Mouse (Mus musculus) heart, embryonic 10.5 days (tissue): ENCODE results near the gene Rab23. TPM values are rescaled to one million over a fixed set of nuclear protein-coding genes. Genes with fewer than 3 reads are reported as not detected.
A peak's percentile ranks its signal among the peaks of the same experiment; 100 is the strongest.

Experiments used
- DNase-seq: peaks from one replicate; pipeline ENCODE4 v3.0.0-alpha.2; 2017; ENCODE audit warnings: low spot score
- H3K27ac ChIP-seq: fragments of 300-500 bp; sonication (generic); 2 replicates; pipeline ENCODE4 v1.5.1; 2016; ENCODE audit warnings: mild to moderate bottlenecking
- H3K27me3 ChIP-seq: fragments of 300-500 bp; sonication (generic); 2 replicates; pipeline ENCODE4 v1.6.1; 2016; ENCODE audit warnings: mild to moderate bottlenecking; ENCODE audit not compliant: poor library complexity, insufficient read depth, severe bottlenecking
- H3K36me3 ChIP-seq: fragments of 300-500 bp; sonication (generic); 2 replicates; pipeline ENCODE4 v1.6.1; 2016; ENCODE audit warnings: mild to moderate bottlenecking, moderate library complexity
- H3K4me1 ChIP-seq: fragments of 300-500 bp; sonication (generic); 2 replicates; pipeline ENCODE4 v1.6.1; 2016; ENCODE audit warnings: mild to moderate bottlenecking
- H3K4me3 ChIP-seq: fragments of 300-500 bp; sonication (generic); 2 replicates; pipeline ENCODE4 v1.5.1; 2016; ENCODE audit warnings: mild to moderate bottlenecking, moderate library complexity
- H3K9me3 ChIP-seq: fragments of 300-500 bp; sonication (generic); 2 replicates; pipeline ENCODE4 v1.6.1; 2016; ENCODE audit warnings: mild to moderate bottlenecking, moderate library complexity
- WGBS: fragments of 180-500 bp; shearing (Covaris S2); methylation state at CpG from one replicate; pipeline ENCODE4 v1.1.7; 2016; 5-methylcytosine and 5-hydroxymethylcytosine counted together
- polyA plus RNA-seq: library from polyadenylated mRNA; unstranded; fragments of >200 nt; fragmentation: Nextera tagmentation; extraction: Ambion mirVana; gene quantifications from 2 replicates; pipeline ENCODE4 v1.2.1, GENCODE M21; 2016

The Rab23 gene
- 16.1 and 18.1 TPM in 2 replicates for polyA plus RNA-seq

GRCm38 (mm10) chr1:33719733-33720225, at the start of gene Rab23:
Gene Rab23 (plus strand): TSS chr1:33719887.
- WGBS: under 1% methylated on average over 53 of the region's 54 CpGs
- Histone ChIP-seq H3K9me3 (no peaks in the 10 kb centered on the region), H3K27me3 (no peaks in the 10 kb centered on the region), H3K4me1 (peaks cover 6% of the 10 kb centered on the region; the same call in 1 of the 2 replicates), H3K27ac (peak within 1 kb of the TSS; percentile 92), H3K4me3 (peak within 1 kb of the TSS; percentile 78), H3K36me3 (peaks cover 29% of the 10 kb centered on the region)
- peak; percentile 86 for DNase-seq

GRCm38 (mm10) chr1:33670164-33670616, 49.5 kb upstream of the Rab23 start:
- peak; percentile 92 for DNase-seq
- H3K4me3 ChIP-seq: peak overlapping the region; percentile 83
- peak overlapping the region; percentile 88 for H3K27ac ChIP-seq
- 0 out of 2 replicates have a peak, but pooled peaks cover 6% of the 10 kb centered on the region for H3K4me1 ChIP-seq
- H3K36me3 ChIP-seq: peaks cover 19% of the 10 kb centered on the region
- no peaks in the 10 kb centered on the region for H3K9me3 ChIP-seq
- under 1% methylated on average over 37 of the region's 37 CpGs for WGBS
- no peaks in the 10 kb centered on the region for H3K27me3 ChIP-seq

- H3K4me1 ChIP-seq: 0 out of 2 replicates have a peak, but pooled peaks cover 6% of the 10 kb centered on the region
- H3K27ac ChIP-seq: no peak overlapping the region
- H3K27me3 ChIP-seq: no peaks in the 10 kb centered on the region
- 82% methylated on average over 5 of the region's 5 CpGs for WGBS
- no peaks in the 10 kb centered on the region for H3K9me3 ChIP-seq
- H3K4me3 ChIP-seq: no peak overlapping the region
- DNase-seq: no peak
- H3K36me3 ChIP-seq: peaks cover 6% of the 10 kb centered on the region; the same call in 1 of the 2 replicates
Observed at GRCm38 (mm10) chr1:33671441-33671840, 48.2 kb upstream of the Rab23 start.

- 0 out of 2 replicates have a peak, but pooled peaks cover 6% of the 10 kb centered on the region for H3K4me1 ChIP-seq
- H3K9me3 ChIP-seq: no peaks in the 10 kb centered on the region
- H3K27ac ChIP-seq: no peak overlapping the region
- DNase-seq: no peak
- no peaks in the 10 kb centered on the region for H3K36me3 ChIP-seq
- H3K4me3 ChIP-seq: no peak overlapping the region
- WGBS: 61% methylated on average over 3 of the region's 3 CpGs
- no peaks in the 10 kb centered on the region for H3K27me3 ChIP-seq
Observed at GRCm38 (mm10) chr1:33672083-33672482, 47.6 kb upstream of the Rab23 start.

GRCm38 (mm10) chr1:33672514-33672913, 47.2 kb upstream of the Rab23 start:
- 0 out of 2 replicates have a peak, but pooled peaks cover 6% of the 10 kb centered on the region for H3K4me1 ChIP-seq
- WGBS: 22% methylated on average over 3 of the region's 3 CpGs
- no peaks in the 10 kb centered on the region for H3K36me3 ChIP-seq
- DNase-seq: no peak
- no peaks in the 10 kb centered on the region for H3K9me3 ChIP-seq
- H3K27me3 ChIP-seq: no peaks in the 10 kb centered on the region
- H3K27ac ChIP-seq: no peak overlapping the region
- no peak overlapping the region for H3K4me3 ChIP-seq

GRCm38 (mm10) chr1:33673158-33673960, 46.3 kb upstream of the Rab23 start:
- Histone ChIP-seq H3K4me1 (no peaks in the 10 kb centered on the region), H3K36me3 (no peaks in the 10 kb centered on the region), H3K27me3 (no peaks in the 10 kb centered on the region), H3K27ac (no peak overlapping the region), H3K4me3 (no peak overlapping the region), H3K9me3 (no peaks in the 10 kb centered on the region)
- 75% methylated on average over 17 of the region's 17 CpGs for WGBS
- no peak for DNase-seq

GRCm38 (mm10) chr1:33680435-33680834, 39.3 kb upstream of the Rab23 start:
- no peaks in the 10 kb centered on the region for H3K9me3 ChIP-seq

GRCm38 (mm10) chr1:33680890-33681289, 38.8 kb upstream of the Rab23 start:
- DNase-seq: no peak
- 88% methylated on average over 7 of the region's 7 CpGs for WGBS
- Histone ChIP-seq H3K27me3 (no peaks in the 10 kb centered on the region), H3K4me1 (no peaks in the 10 kb centered on the region), H3K9me3 (no peaks in the 10 kb centered on the region), H3K4me3 (no peak overlapping the region), H3K36me3 (no peaks in the 10 kb centered on the region), H3K27ac (no peak overlapping the region)

More at GRCm38 (mm10) chr1:33680435-33680834, 39.3 kb upstream of the Rab23 start:
- DNase-seq: no peak
- Histone ChIP-seq H3K27me3 (no peaks in the 10 kb centered on the region), H3K27ac (no peak overlapping the region), H3K4me1 (no peaks in the 10 kb centered on the region), H3K4me3 (no peak overlapping the region), H3K36me3 (no peaks in the 10 kb centered on the region)
- 45% methylated on average over 3 of the region's 4 CpGs for WGBS

- H3K4me1 ChIP-seq: no peaks in the 10 kb centered on the region
- H3K9me3 ChIP-seq: no peaks in the 10 kb centered on the region
- no peaks in the 10 kb centered on the region for H3K27me3 ChIP-seq
- no peak overlapping the region for H3K27ac ChIP-seq
- no peak overlapping the region for H3K4me3 ChIP-seq
- H3K36me3 ChIP-seq: no peaks in the 10 kb centered on the region
- WGBS: 67% methylated on average over 8 of the region's 8 CpGs
- no peak for DNase-seq
Observed at GRCm38 (mm10) chr1:33684459-33684858, 35.2 kb upstream of the Rab23 start.

GRCm38 (mm10) chr1:33688810-33689209, 30.9 kb upstream of the Rab23 start:
- H3K36me3 ChIP-seq: no peaks in the 10 kb centered on the region
- H3K9me3 ChIP-seq: no peaks in the 10 kb centered on the region
- H3K4me1 ChIP-seq: no peaks in the 10 kb centered on the region
- no peaks in the 10 kb centered on the region for H3K27me3 ChIP-seq
- DNase-seq: no peak
- H3K4me3 ChIP-seq: no peak overlapping the region
- WGBS: 57% methylated on average over 2 of the region's 2 CpGs
- no peak overlapping the region for H3K27ac ChIP-seq

GRCm38 (mm10) chr1:33689446-33690086, 30.1 kb upstream of the Rab23 start:
- Histone ChIP-seq H3K9me3 (no peaks in the 10 kb centered on the region), H3K4me1 (no peaks in the 10 kb centered on the region), H3K36me3 (no peaks in the 10 kb centered on the region), H3K27ac (no peak overlapping the region), H3K4me3 (no peak overlapping the region), H3K27me3 (no peaks in the 10 kb centered on the region)
- WGBS: 84% methylated on average over 8 of the region's 8 CpGs
- peak; percentile 31 for DNase-seq

GRCm38 (mm10) chr1:33690087-33690448, 29.6 kb upstream of the Rab23 start:
- WGBS: 50% methylated on average over 4 of the region's 4 CpGs

GRCm38 (mm10) chr1:33693893-33694292, 25.8 kb upstream of the Rab23 start:
- no peaks in the 10 kb centered on the region for H3K4me1 ChIP-seq
- no peak overlapping the region for H3K4me3 ChIP-seq
- no peaks in the 10 kb centered on the region for H3K27me3 ChIP-seq
- no peaks in the 10 kb centered on the region for H3K36me3 ChIP-seq
- no peaks in the 10 kb centered on the region for H3K9me3 ChIP-seq
- WGBS: 82% methylated on average over 3 of the region's 3 CpGs
- peak; percentile 33 for DNase-seq
- H3K27ac ChIP-seq: no peak overlapping the region

More at GRCm38 (mm10) chr1:33690087-33690448, 29.6 kb upstream of the Rab23 start:
- H3K27ac ChIP-seq: no peak overlapping the region
- H3K27me3 ChIP-seq: no peaks in the 10 kb centered on the region
- no peak overlapping the region for H3K4me3 ChIP-seq
- no peaks in the 10 kb centered on the region for H3K4me1 ChIP-seq
- DNase-seq: peak; percentile 31
- no peaks in the 10 kb centered on the region for H3K9me3 ChIP-seq
- no peaks in the 10 kb centered on the region for H3K36me3 ChIP-seq
